Mouse (Mus musculus) limb, embryonic 12.5 days (tissue): ENCODE results near the gene Nmnat1. TPM values are rescaled to one million over a fixed set of nuclear protein-coding genes. Genes with fewer than 3 reads are reported as not detected.
"Not testable (repeated sequence)": the region's sequence is repeated elsewhere in the genome, so short reads cannot be mapped to it uniquely, and the experiment has no call there.

Experiments
- ATAC-seq: fragments of 200-750 bp; cut with Nextera tagmentation; 2 replicates; pipeline ENCODE4 v1.8.0; 2017; ENCODE audit warnings: low read depth, moderate TSS enrichment; ENCODE audit not compliant: insufficient number of reproducible peaks, insufficient read depth, low FRiP score, low TSS enrichment
- H3K27ac ChIP-seq: fragments of 300-500 bp; sonication (generic); 2 replicates; pipeline ENCODE4 v1.5.1; 2016; ENCODE audit warnings: mild to moderate bottlenecking, moderate library complexity
- H3K27me3 ChIP-seq: fragments of 300-500 bp; sonication (generic); 2 replicates; pipeline ENCODE4 v1.6.1; 2016; ENCODE audit warnings: mild to moderate bottlenecking, moderate library complexity
- H3K36me3 ChIP-seq: fragments of 300-500 bp; sonication (generic); 2 replicates; pipeline ENCODE4 v1.6.1; 2016; ENCODE audit warnings: mild to moderate bottlenecking, moderate library complexity
- H3K4me1 ChIP-seq: fragments of 300-500 bp; sonication (generic); replicated peaks from 2 replicates; pipeline ENCODE4 v1.6.1; 2016
- H3K4me2 ChIP-seq: fragments of 300-500 bp; sonication (generic); 2 replicates; pipeline ENCODE4 v1.6.1; 2016; ENCODE audit warnings: mild to moderate bottlenecking, moderate library complexity
- H3K4me3 ChIP-seq: fragments of 300-500 bp; sonication (generic); replicated peaks from 2 replicates; pipeline ENCODE4 v1.5.1; 2016; ENCODE audit warnings: mild to moderate bottlenecking
- H3K9ac ChIP-seq: fragments of 300-500 bp; sonication (generic); replicated peaks from 2 replicates; pipeline ENCODE4 v1.6.1; 2016; ENCODE audit warnings: mild to moderate bottlenecking, moderate library complexity
- H3K9me3 ChIP-seq: fragments of 300-500 bp; sonication (generic); 2 replicates; pipeline ENCODE4 v1.6.1; 2016; ENCODE audit warnings: mild to moderate bottlenecking, moderate library complexity
- WGBS: fragments of 180-500 bp; shearing (Covaris S2); methylation state at CpG from one replicate; pipeline ENCODE4 v1.1.7; 2016; 5-methylcytosine and 5-hydroxymethylcytosine counted together
- polyA plus RNA-seq: library from polyadenylated mRNA; unstranded; fragments of >200 nt; fragmentation: Nextera tagmentation; extraction: Ambion mirVana; gene quantifications from 2 replicates; pipeline ENCODE4 v1.2.1, GENCODE M21; 2016

The Nmnat1 gene
- polyA plus RNA-seq, 1 experiment from 2014 or later: 10.9 TPM

DNA sequence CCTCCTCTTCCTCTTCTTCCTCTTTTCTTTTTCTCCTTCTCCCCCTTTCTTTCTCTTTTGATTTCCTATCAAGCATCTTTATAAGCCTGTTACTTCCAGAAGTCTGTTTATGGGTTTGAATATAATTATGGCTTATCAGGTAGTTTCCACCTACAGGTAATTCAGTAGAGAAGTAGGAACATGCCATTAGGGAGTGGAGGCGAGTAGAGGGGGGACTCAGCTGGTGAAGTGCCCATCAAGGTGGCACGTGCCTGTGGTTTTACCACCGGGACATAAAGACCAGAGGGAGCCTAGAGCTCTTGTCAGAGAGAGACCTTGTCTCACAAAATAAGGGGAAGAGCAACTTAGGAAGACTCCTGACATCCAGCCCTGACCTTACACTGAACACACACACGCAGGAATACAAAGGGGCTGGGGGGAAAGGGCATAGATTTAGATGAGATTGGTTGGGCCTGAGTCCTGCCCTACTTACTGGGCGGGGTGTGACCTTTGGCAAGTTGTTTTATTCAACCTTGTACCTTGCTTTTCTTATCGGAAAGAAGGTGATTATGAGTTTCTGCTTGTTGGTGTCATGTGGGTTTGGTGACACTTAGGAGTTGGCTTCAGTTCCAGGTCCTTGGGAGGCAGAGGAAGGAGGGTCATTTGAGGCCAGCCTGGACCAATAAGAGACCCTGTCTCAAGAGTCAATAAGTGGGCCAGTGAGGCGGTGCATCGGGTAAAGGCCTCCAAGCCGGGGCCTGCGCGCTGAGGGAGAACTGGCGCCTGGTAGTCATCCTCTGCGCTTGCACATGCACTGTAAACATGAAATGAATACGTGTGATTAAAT lies 4.6 kb upstream of the Nmnat1 start:
- peaks cover 14% of the 10 kb centered on the region for H3K4me1 ChIP-seq
- WGBS: 95% methylated on average over 14 of the region's 14 CpGs
- ATAC-seq: no peak
- H3K4me3 ChIP-seq: no peak overlapping the region
- H3K36me3 ChIP-seq: peaks cover 77% of the 10 kb centered on the region
- no peaks in the 10 kb centered on the region for H3K27me3 ChIP-seq
- H3K4me2 ChIP-seq: no peak overlapping the region
- 0 out of 2 replicates have a peak, but pooled peaks cover 4% of the 10 kb centered on the region for H3K9me3 ChIP-seq
- no peak overlapping the region for H3K27ac ChIP-seq
- no peak overlapping the region for H3K9ac ChIP-seq

DNA sequence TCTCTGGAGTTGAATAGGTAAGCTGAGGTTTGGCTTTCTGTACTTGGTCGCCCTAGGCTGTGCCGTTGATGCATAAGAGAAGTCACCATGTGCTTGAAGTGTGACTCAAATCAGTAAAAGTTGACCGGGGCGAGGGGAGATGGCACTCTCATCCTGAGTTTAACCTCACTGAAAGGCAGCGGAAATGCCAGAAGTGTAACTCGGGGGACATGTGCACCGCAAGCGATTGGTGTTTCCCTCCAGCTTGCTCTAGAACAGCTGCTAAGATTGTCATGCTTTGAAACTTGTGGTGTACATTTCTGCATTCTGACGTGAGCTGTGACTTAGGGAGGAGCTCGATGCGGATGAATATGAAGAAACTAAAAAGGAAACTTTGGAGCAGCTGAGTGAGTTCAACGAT lies 2.7 kb upstream of the Nmnat1 start:
- H3K4me2 ChIP-seq: 0 out of 2 replicates have a peak overlapping the region, but pooled peaks have one; percentile 8
- no peak overlapping the region for H3K9ac ChIP-seq
- no peaks in the 10 kb centered on the region for H3K27me3 ChIP-seq
- 0 out of 2 replicates have a peak, but pooled peaks cover 4% of the 10 kb centered on the region for H3K9me3 ChIP-seq
- 91% methylated on average over 12 of the region's 12 CpGs for WGBS
- H3K4me3 ChIP-seq: no peak overlapping the region
- H3K27ac ChIP-seq: no peak overlapping the region
- no peak for ATAC-seq
- H3K4me1 ChIP-seq: peaks cover 22% of the 10 kb centered on the region
- peaks cover 59% of the 10 kb centered on the region for H3K36me3 ChIP-seq

DNA sequence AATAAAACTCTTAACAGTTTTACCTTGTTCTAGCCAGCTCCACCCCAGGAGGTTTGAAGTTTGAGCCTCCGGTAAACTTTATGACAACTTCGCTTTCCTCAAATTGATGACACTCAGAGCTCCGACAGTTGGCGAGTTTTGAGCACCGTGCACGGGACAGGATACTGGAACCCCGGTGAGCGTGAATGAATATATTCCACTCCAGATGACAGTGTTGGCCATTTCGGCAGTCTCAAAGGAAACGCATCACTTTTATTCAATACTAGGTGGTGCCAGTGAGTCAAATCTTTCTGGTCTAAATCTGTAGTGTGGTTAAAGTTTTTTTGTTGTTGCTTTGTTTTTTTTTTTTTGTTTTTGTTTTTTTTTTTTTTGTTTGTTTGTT lies 814 bp upstream of the Nmnat1 start:
- peak overlapping the region; percentile 85 for H3K9ac ChIP-seq
- ATAC-seq: no peak
- H3K27ac ChIP-seq: peak overlapping the region; percentile 87
- WGBS: under 1% methylated on average over 10 of the region's 10 CpGs
- H3K4me3 ChIP-seq: peak overlapping the region; percentile 84
- no peaks in the 10 kb centered on the region for H3K27me3 ChIP-seq
- H3K4me1 ChIP-seq: peaks cover 22% of the 10 kb centered on the region
- H3K36me3 ChIP-seq: peaks cover 40% of the 10 kb centered on the region
- H3K4me2 ChIP-seq: peak overlapping the region; percentile 79
- no peaks in the 10 kb centered on the region for H3K9me3 ChIP-seq

DNA sequence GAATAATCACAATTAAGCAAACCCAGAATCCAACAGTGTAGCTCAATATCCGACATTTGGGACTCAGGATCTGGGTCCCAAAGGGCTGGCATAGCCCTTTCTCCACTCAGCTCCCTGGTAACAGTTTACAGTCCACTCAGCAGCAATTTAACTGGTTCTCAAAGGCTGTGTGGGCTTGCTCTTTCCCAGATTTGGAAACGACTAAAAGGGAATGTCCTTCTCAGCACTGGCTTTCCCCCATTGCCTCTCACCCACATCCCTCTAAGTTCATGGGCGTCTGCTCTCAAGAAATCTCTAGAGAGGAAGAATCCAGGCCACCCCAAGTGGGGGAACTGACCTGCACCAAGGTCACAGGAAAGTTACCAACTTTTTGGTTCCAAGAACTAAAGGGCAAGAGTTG lies 436 bp downstream of the Nmnat1 start:
- no peak for ATAC-seq
- peaks cover 29% of the 10 kb centered on the region for H3K36me3 ChIP-seq
- 50% methylated on average over 3 of the region's 3 CpGs for WGBS

DNA sequence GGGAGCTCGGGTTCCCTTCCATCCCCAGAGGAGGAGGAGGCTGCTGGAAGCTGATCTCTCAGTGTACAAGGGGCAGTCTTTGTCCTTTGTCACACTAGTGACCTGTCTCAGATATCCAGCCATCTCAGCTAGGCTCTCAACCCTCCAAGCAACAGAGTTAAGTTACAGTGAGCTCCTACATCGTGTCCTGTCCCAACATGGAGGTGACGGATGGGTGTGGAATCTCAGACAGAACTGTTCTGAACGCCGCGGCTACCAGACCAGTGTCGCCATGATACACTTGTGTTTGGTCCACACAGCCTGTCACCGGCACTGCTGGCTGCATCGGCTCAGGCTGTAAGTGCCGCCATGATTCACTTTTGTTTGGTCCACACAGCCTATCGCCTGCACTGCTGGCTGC lies 7.9 kb downstream of the Nmnat1 start, which contains the start of gene Tmem274:
Gene Tmem274, plus strand, starts transcription at position 301 of the 400 bp plus-strand sequence.
- no peak for ATAC-seq

More for the DNA sequence above, 436 bp downstream of the Nmnat1 start:
- Histone ChIP-seq H3K27ac (peak overlapping the region; percentile 87), H3K27me3 (no peaks in the 10 kb centered on the region), H3K4me2 (peak overlapping the region; percentile 79), H3K9me3 (no peaks in the 10 kb centered on the region), H3K9ac (peak overlapping the region; percentile 85), H3K4me3 (peak overlapping the region; percentile 84), H3K4me1 (peaks cover 22% of the 10 kb centered on the region)

DNA sequence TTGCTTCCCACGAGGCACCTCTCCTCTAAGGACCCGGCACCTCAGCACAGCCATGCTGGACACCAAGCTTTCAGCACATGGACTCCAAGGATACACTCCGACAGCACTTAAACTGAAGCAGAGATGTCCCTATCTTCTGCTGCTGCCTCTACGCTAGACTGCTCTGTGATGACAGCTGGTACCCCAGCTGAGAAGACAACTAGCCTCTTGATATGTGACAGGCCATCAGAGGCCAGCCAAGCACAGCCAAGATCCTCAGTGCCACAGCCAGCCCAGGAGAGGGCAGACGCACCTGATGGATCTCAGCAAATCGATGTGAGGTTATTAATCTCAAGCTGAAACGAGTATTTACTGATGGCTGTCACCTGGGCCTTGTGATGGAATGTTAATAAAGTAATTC lies 9.9 kb downstream of the Nmnat1 start:
- H3K4me2 ChIP-seq: no peak overlapping the region
- H3K4me3 ChIP-seq: no peak overlapping the region
- 83% methylated on average over 7 of the region's 7 CpGs for WGBS
- no peak for ATAC-seq
- H3K27ac ChIP-seq: no peak overlapping the region
- no peak overlapping the region for H3K9ac ChIP-seq
- H3K9me3 ChIP-seq: no peaks in the 10 kb centered on the region
- H3K27me3 ChIP-seq: no peaks in the 10 kb centered on the region
- peaks cover 40% of the 10 kb centered on the region for H3K36me3 ChIP-seq
- H3K4me1 ChIP-seq: no peaks in the 10 kb centered on the region

More for the DNA sequence above, 7.9 kb downstream of the Nmnat1 start, which contains the start of gene Tmem274:
- Histone ChIP-seq H3K9me3 (no peaks in the 10 kb centered on the region), H3K36me3 (peaks cover 27% of the 10 kb centered on the region), H3K4me3 (no peak within 1 kb of the TSS), H3K4me2 (no peak within 1 kb of the TSS), H3K4me1 (no peaks in the 10 kb centered on the region), H3K9ac (no peak within 1 kb of the TSS), H3K27me3 (no peaks in the 10 kb centered on the region), H3K27ac (no peak within 1 kb of the TSS)
- WGBS: 86% methylated on average over 11 of the region's 11 CpGs

DNA sequence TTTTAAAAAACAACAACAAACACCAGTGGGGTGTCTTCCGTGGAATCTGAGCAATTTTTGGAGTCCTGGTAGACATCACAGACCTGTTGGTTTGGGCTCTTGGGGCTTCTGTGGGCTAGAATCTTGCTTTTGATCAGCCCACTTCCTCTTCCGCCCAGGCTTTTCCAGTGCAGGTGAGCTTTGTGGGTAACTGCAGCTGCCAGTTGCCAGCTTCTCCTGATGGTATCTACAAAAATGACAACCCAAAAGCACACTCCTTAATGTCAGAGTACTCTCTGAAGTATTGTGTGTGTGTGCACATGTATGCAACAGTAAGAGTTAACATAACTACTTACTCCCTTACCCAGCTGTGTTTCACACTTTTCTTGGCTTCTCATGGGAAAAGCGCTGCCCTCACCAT lies 15.4 kb downstream of the Nmnat1 start:
- 93% methylated on average over 3 of the region's 3 CpGs for WGBS
- Histone ChIP-seq H3K9ac (no peak overlapping the region), H3K9me3 (no peaks in the 10 kb centered on the region), H3K4me3 (no peak overlapping the region), H3K4me2 (no peak overlapping the region), H3K27me3 (no peaks in the 10 kb centered on the region), H3K36me3 (peaks cover 64% of the 10 kb centered on the region), H3K27ac (no peak overlapping the region), H3K4me1 (no peaks in the 10 kb centered on the region)
- no peak for ATAC-seq

DNA sequence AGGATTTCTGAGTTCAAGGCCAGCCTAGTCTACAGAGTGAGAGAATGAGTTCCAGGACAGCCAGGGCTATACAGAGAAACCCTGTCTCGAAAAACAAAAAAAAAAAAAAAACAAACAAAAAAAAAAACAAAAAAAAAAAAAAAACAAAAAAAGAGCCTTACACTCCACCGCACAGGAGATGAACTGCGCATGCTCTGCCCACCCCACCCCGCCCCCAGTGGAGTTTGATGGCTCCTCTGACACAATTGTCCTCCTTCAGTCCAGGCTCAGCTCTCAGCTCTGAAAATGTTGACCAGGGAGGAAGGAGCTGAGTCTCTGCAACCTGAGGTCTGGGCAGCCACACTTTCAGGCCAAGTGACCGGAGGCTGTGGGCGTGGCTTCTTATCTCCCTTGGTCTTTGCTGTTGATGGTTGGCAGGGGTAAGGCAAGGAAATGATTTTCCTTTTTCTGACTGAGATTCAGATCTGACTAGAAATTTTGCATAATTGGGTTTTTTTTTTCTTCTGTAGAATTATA lies 21.5 kb downstream of the Nmnat1 start:
- H3K4me2 ChIP-seq: no peak overlapping the region
- no peaks in the 10 kb centered on the region for H3K4me1 ChIP-seq
- H3K4me3 ChIP-seq: no peak overlapping the region
- H3K27me3 ChIP-seq: no peaks in the 10 kb centered on the region
- peaks cover 12% of the 10 kb centered on the region; the same call in 1 of the 2 replicates for H3K36me3 ChIP-seq
- no peak for ATAC-seq
- H3K9me3 ChIP-seq: no peaks in the 10 kb centered on the region
- H3K9ac ChIP-seq: no peak overlapping the region
- 81% methylated on average over 6 of the region's 6 CpGs for WGBS
- no peak overlapping the region for H3K27ac ChIP-seq

DNA sequence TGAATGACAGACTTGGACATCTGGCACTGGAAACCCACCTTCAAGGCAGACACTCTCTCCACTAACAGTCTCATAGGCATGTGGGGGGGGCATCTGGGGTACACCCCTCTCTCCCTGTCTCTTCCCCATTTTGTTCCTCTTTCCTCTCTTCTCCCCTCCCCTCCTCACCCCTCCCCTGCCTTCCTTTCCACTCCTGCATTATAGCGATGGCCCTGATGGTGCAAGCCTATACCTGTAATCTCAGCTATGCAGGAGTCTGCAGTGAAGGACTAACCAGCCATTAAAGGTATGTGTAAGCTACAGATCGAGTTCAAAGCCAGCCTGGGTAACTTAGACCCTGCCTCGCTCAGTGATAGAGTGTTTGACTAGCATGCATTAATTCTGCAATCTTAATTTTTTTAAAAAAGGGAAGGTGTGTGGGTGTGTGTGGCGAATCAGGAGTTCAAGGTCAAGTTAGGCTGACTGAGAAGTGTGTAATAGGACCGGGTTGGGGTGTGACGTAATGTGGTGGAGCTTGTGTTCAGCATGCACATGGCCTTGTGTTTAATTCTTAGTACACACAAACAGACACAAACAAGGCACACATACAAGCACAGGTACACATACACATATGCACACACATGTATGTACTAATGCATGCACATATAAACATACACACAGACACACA lies 22.6 kb downstream of the Nmnat1 start:
- Histone ChIP-seq H3K4me2 (no peak overlapping the region), H3K4me3 (no peak overlapping the region), H3K9me3 (no peaks in the 10 kb centered on the region), H3K9ac (no peak overlapping the region), H3K36me3 (peaks cover 3% of the 10 kb centered on the region; the same call in 1 of the 2 replicates), H3K27me3 (no peaks in the 10 kb centered on the region), H3K27ac (no peak overlapping the region), H3K4me1 (no peaks in the 10 kb centered on the region)
- no peak for ATAC-seq
- WGBS: 76% methylated on average over 6 of the region's 6 CpGs

DNA sequence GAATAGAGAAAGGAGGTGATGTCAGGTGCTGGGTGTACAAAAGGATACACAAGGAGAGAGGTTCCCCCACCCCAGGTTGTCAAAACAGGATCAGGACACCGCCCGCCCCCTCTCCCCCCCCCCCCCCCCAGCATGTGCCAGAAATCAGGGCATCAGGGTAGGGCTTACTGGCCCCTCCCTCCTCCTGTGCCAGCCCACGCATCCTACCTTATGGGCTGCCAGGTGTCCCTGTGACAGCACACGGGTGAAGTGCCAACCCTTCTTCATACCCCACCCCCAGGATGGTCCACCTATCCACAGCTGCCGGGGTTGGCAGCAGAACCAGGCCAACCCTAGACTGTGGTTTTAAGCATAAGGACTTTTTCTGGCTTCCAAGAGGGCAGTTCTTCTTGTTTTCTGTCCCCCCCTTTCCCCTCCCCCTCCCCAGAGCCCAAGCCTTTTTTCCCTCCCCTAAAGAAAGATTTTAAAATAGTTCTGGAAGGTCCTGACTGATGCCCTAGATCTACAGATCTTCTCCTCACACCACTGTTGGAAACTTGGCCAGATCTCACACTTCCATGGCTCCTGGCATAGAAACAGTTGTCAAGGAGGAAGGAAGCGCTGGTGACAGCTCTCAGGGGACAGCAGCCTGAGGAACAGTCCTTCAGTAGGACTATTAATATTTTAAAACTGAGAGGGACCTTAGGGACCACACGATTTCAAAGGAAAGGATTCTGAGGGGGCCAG lies 23.3 kb downstream of the Nmnat1 start:
- H3K4me3 ChIP-seq: no peak overlapping the region
- no peak for ATAC-seq

DNA sequence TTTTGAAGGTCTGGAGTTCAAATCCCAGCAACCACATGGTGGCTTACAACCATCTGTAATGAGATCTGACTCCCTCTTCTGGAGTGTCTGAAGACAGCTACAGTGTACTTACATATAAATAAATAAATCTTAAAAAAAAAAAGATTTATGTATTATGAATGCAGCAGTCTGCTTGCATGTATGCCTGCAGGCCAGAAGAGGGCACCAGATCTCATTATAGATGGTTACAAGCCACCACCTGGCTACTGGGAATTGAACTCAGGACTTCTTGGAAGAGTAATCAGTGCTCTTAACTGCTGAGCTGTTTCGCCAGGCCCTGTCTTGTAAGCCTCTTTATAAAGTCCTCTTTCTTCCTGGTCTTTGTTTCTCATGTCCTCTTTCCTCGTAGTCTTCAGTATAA lies 24.5 kb downstream of the Nmnat1 start:
- WGBS: 87% methylated on average over 2 of the region's 2 CpGs
- H3K9me3 ChIP-seq, H3K27me3 ChIP-seq, H3K36me3 ChIP-seq, H3K4me2 ChIP-seq, H3K9ac ChIP-seq, H3K4me3 ChIP-seq, H3K27ac ChIP-seq, H3K4me1 ChIP-seq, ATAC-seq: not testable (repeated sequence)

More for the DNA sequence above, 23.3 kb downstream of the Nmnat1 start:
- WGBS: 70% methylated on average over 6 of the region's 7 CpGs
- no peaks in the 10 kb centered on the region for H3K36me3 ChIP-seq
- no peak overlapping the region for H3K9ac ChIP-seq
- H3K9me3 ChIP-seq: no peaks in the 10 kb centered on the region
- no peaks in the 10 kb centered on the region for H3K4me1 ChIP-seq
- H3K27me3 ChIP-seq: no peaks in the 10 kb centered on the region
- no peak overlapping the region for H3K27ac ChIP-seq
- no peak overlapping the region for H3K4me2 ChIP-seq
